Mouse (Mus musculus) lung, embryonic 14.5 days (tissue): ENCODE results near the gene Unc45b. TPM values are rescaled to one million over a fixed set of nuclear protein-coding genes. Genes with fewer than 3 reads are reported as not detected.

ENCODE experiments used
- ATAC-seq: fragments of 200-750 bp; cut with Nextera tagmentation; 2 replicates; pipeline ENCODE4 v1.8.0; 2017; ENCODE audit warnings: mild to moderate bottlenecking, moderate TSS enrichment, moderate library complexity; ENCODE audit not compliant: insufficient read depth
- DNase-seq: peaks from one replicate; pipeline ENCODE4 v3.0.0-alpha.2; 2015
- H3K27ac ChIP-seq: fragments of 300-500 bp; sonication (generic); 2 replicates; pipeline ENCODE4 v1.5.1; 2014; ENCODE audit warnings: low read depth, mild to moderate bottlenecking, moderate library complexity
- H3K27me3 ChIP-seq: fragments of 300-500 bp; sonication (generic); 2 replicates; pipeline ENCODE4 v1.6.1; 2014; ENCODE audit warnings: low read length, control low read depth; ENCODE audit not compliant: insufficient read depth
- H3K36me3 ChIP-seq: fragments of 300-500 bp; sonication (generic); 2 replicates; pipeline ENCODE4 v1.6.1; 2014; ENCODE audit warnings: control low read depth; ENCODE audit not compliant: insufficient read depth
- H3K4me1 ChIP-seq: fragments of 300-500 bp; sonication (generic); 2 replicates; pipeline ENCODE4 v1.6.1; 2014; ENCODE audit warnings: antibody characterized with exemption, control low read depth; ENCODE audit not compliant: insufficient read depth
- H3K4me2 ChIP-seq: fragments of 300-500 bp; sonication (generic); 2 replicates; pipeline ENCODE4 v1.6.1; 2014; ENCODE audit warnings: mild to moderate bottlenecking
- H3K4me3 ChIP-seq: fragments of 300-500 bp; sonication (generic); 2 replicates; pipeline ENCODE4 v1.5.1; 2014; ENCODE audit warnings: low read depth, low read length
- H3K9ac ChIP-seq: fragments of 300-500 bp; sonication (generic); 2 replicates; pipeline ENCODE4 v1.6.1; 2014
- H3K9me3 ChIP-seq: fragments of 300-500 bp; sonication (generic); 2 replicates; pipeline ENCODE4 v1.6.1; 2016; ENCODE audit warnings: low read depth, low read length, control low read depth
- CTCF ChIP-seq: IDR thresholded peaks from 2 replicates; pipeline ENCODE4 v1.5.1; 2016; ENCODE audit warnings: antibody characterized with exemption, low read depth
- WGBS: fragments of 180-500 bp; shearing (Covaris S2); extraction: QIAGEN DNeasy Blood & Tissue Kit; methylation state at CpG from one replicate; pipeline ENCODE4 v1.1.7; 2014; 5-methylcytosine and 5-hydroxymethylcytosine counted together
- polyA plus RNA-seq: library from polyadenylated mRNA; unstranded; fragments of >200 nt; fragmentation: Nextera tagmentation; extraction: Ambion mirVana; gene quantifications from 2 replicates; pipeline ENCODE4 v1.2.1, GENCODE M21; 2014

The Unc45b gene
- polyA plus RNA-seq, 1 experiment from 2014 or later: 5.6 TPM

GRCm38 (mm10) chr11:82947457-82947856 lies 37.1 kb downstream of the Unc45b start:
- Histone ChIP-seq H3K4me3 (no peak overlapping the region), H3K9ac (no peak overlapping the region), H3K4me1 (no peaks in the 10 kb centered on the region), H3K27ac (no peak overlapping the region), H3K36me3 (no peaks in the 10 kb centered on the region), H3K27me3 (peaks cover 27% of the 10 kb centered on the region), H3K4me2 (no peak overlapping the region), H3K9me3 (no peaks in the 10 kb centered on the region)
- TF ChIP-seq CTCF: no peak
- DNase-seq (no peak), ATAC-seq (no peak)
- WGBS: 56% methylated on average over 4 of the region's 4 CpGs

- Histone ChIP-seq H3K4me1 (no peaks in the 10 kb centered on the region), H3K9me3 (no peaks in the 10 kb centered on the region), H3K4me3 (no peak overlapping the region), H3K4me2 (no peak overlapping the region), H3K27me3 (peaks cover 30% of the 10 kb centered on the region), H3K36me3 (no peaks in the 10 kb centered on the region), H3K9ac (no peak overlapping the region), H3K27ac (no peak overlapping the region)
- DNase-seq (peak; percentile 13), ATAC-seq (no peak)
- 77% methylated on average over 9 of the region's 9 CpGs for WGBS
- TF ChIP-seq CTCF: no peak
Observed at GRCm38 (mm10) chr11:82949036-82949435, 38.7 kb downstream of the Unc45b start.

GRCm38 (mm10) chr11:82950736-82951481 lies 40.6 kb downstream of the Unc45b start, which contains the start of gene Slfn5:
Gene Slfn5, plus strand, starts transcription at chr11:82951349.
- Histone ChIP-seq H3K27me3 (peaks cover 30% of the 10 kb centered on the region), H3K36me3 (no peaks in the 10 kb centered on the region), H3K9me3 (no peaks in the 10 kb centered on the region), H3K4me1 (no peaks in the 10 kb centered on the region), H3K4me2 (peak within 1 kb of the TSS; percentile 48), H3K4me3 (peak within 1 kb of the TSS; percentile 16; the same call in 1 of the 2 replicates), H3K9ac (no peak within 1 kb of the TSS), H3K27ac (no peak within 1 kb of the TSS; the same call in 1 of the 2 replicates)
- 8% methylated on average over 10 of the region's 10 CpGs for WGBS
- no peak for ATAC-seq
- DNase-seq: peak; percentile 43
- TF ChIP-seq CTCF: no peak

GRCm38 (mm10) chr11:82951865-82952611 lies 41.7 kb downstream of the Unc45b start:
- peak overlapping the region; percentile 16; the same call in 1 of the 2 replicates for H3K4me3 ChIP-seq
- 6% methylated on average over 28 of the region's 28 CpGs for WGBS
- no peak for ATAC-seq

GRCm38 (mm10) chr11:82952612-82953542 lies 42.5 kb downstream of the Unc45b start:
- Histone ChIP-seq H3K36me3 (no peaks in the 10 kb centered on the region), H3K9me3 (no peaks in the 10 kb centered on the region), H3K9ac (no peak overlapping the region), H3K4me1 (no peaks in the 10 kb centered on the region), H3K27ac (no peak overlapping the region), H3K4me3 (no peak overlapping the region; the same call in 1 of the 2 replicates), H3K4me2 (peak overlapping the region; percentile 48; the same call in 1 of the 2 replicates), H3K27me3 (peaks cover 30% of the 10 kb centered on the region)
- DNase-seq (no peak), ATAC-seq (no peak)
- 56% methylated on average over 9 of the region's 9 CpGs for WGBS
- TF ChIP-seq CTCF: no peak

More at GRCm38 (mm10) chr11:82951865-82952611, 41.7 kb downstream of the Unc45b start:
- H3K27me3 ChIP-seq: peaks cover 30% of the 10 kb centered on the region
- no peak for TF ChIP-seq CTCF
- H3K36me3 ChIP-seq: no peaks in the 10 kb centered on the region
- no peaks in the 10 kb centered on the region for H3K4me1 ChIP-seq
- no peaks in the 10 kb centered on the region for H3K9me3 ChIP-seq
- H3K9ac ChIP-seq: no peak overlapping the region
- peak; percentile 49 for DNase-seq
- H3K27ac ChIP-seq: no peak overlapping the region
- peak overlapping the region; percentile 48 for H3K4me2 ChIP-seq

GRCm38 (mm10) chr11:82954631-82955030 lies 44.3 kb downstream of the Unc45b start:
- no peak for TF ChIP-seq CTCF
- Histone ChIP-seq H3K4me2 (no peak overlapping the region), H3K9me3 (no peaks in the 10 kb centered on the region), H3K4me3 (no peak overlapping the region), H3K27me3 (peaks cover 30% of the 10 kb centered on the region), H3K27ac (no peak overlapping the region), H3K36me3 (no peaks in the 10 kb centered on the region), H3K4me1 (no peaks in the 10 kb centered on the region), H3K9ac (no peak overlapping the region)
- 66% methylated on average over 6 of the region's 6 CpGs for WGBS
- no peak for ATAC-seq
- DNase-seq: no peak
